Mouse (Mus musculus) MEL (cell line): ENCODE data around the gene Egfem1. TPM values are rescaled to one million over a fixed set of nuclear protein-coding genes. Genes with fewer than 3 reads are reported as not detected.

Experiments
- DNase-seq: peaks from one replicate; pipeline ENCODE4 v3.0.0; 2011; ENCODE audit warnings: low read depth, low spot score
- H3K27ac ChIP-seq: 2 replicates; pipeline ENCODE4 v1.5.1; 2012; ENCODE audit warnings: low read depth, mild to moderate bottlenecking, control low read depth, low read length, moderate library complexity; ENCODE audit not compliant: control insufficient read depth
- H3K27me3 ChIP-seq, 2 experiments: fragments of 150-350 bp in 1 of 2; sonication (generic) in 1 of 2; 2 replicates each; pipeline ENCODE4 v1.6.1; 2012; ENCODE audit warnings: low read length in 2 of 2, mild to moderate bottlenecking in 2 of 2, improper control_type of control experiment in 1 of 2, moderate library complexity in 1 of 2; ENCODE audit not compliant: insufficient read depth in 2 of 2, control insufficient read depth in 1 of 2
- H3K36me3 ChIP-seq, 2 experiments: 2 replicates each; pipeline ENCODE4 v1.6.1; 2012 to 2014; ENCODE audit warnings: low read length in 2 of 2, improper control_type of control experiment in 1 of 2, inconsistent platforms in 1 of 2, mild to moderate bottlenecking in 1 of 2; ENCODE audit not compliant: insufficient read depth in 2 of 2, control insufficient read depth in 1 of 2
- H3K4me1 ChIP-seq, 2 experiments: fragments of 150-350 bp in 1 of 2; sonication (generic) in 1 of 2; 2 replicates each; pipeline ENCODE4 v1.6.1; 2012; ENCODE audit warnings: low read length in 2 of 2, improper control_type of control experiment in 1 of 2, mild to moderate bottlenecking in 1 of 2; ENCODE audit not compliant: insufficient read depth in 2 of 2, control insufficient read depth in 1 of 2
- H3K4me3 ChIP-seq, 2 experiments: fragments of 150-350 bp in 1 of 2; sonication (generic) in 1 of 2; 2 replicates each; pipeline ENCODE4 v1.5.1; 2012; ENCODE audit warnings: low read depth in 2 of 2, low read length in 2 of 2, mild to moderate bottlenecking in 2 of 2, moderate library complexity in 2 of 2, control low read depth in 1 of 2, improper control_type of control experiment in 1 of 2; ENCODE audit not compliant: control insufficient read depth in 1 of 2, insufficient read depth in 1 of 2
- H3K79me2 ChIP-seq: 2 replicates; pipeline ENCODE4 v1.6.1; 2012; ENCODE audit warnings: mild to moderate bottlenecking, low read length, moderate library complexity; ENCODE audit not compliant: control insufficient read depth, poor library complexity, insufficient read depth
- H3K9ac ChIP-seq: 2 replicates; pipeline ENCODE4 v1.6.1; 2012; ENCODE audit warnings: low read depth, mild to moderate bottlenecking, control low read depth, low read length, moderate library complexity; ENCODE audit not compliant: control insufficient read depth, poor library complexity, severe bottlenecking
- H3K9me3 ChIP-seq: fragments of 150-350 bp; sonication (generic); replicated peaks from 2 replicates; pipeline ENCODE4 v1.6.1; 2012; ENCODE audit warnings: mild to moderate bottlenecking, low read length, improper control_type of control experiment, moderate library complexity; ENCODE audit not compliant: insufficient read depth
- BHLHE40 ChIP-seq: IDR thresholded peaks from 2 replicates; pipeline ENCODE4 v1.6.1; 2012; ENCODE audit warnings: low read depth, mild to moderate bottlenecking, inconsistent platforms, low read length, improper control_type of control experiment, borderline replicate concordance
- ETS1 ChIP-seq: IDR thresholded peaks from 2 replicates; pipeline ENCODE4 v1.6.1; 2012; ENCODE audit warnings: low read depth, mild to moderate bottlenecking, inconsistent platforms, low read length, improper control_type of control experiment, moderate library complexity
- GABPA ChIP-seq: IDR thresholded peaks from 2 replicates; pipeline ENCODE4 v1.6.1; 2012; ENCODE audit warnings: low read depth, mild to moderate bottlenecking, inconsistent platforms, low read length, improper control_type of control experiment, moderate library complexity
- HCFC1 ChIP-seq: IDR thresholded peaks from 2 replicates; pipeline ENCODE4 v1.6.1; 2012; ENCODE audit warnings: low read depth, mild to moderate bottlenecking, inconsistent platforms, low read length, improper control_type of control experiment, moderate library complexity
- JUND ChIP-seq: IDR thresholded peaks from 2 replicates; pipeline ENCODE4 v1.6.1; 2011; ENCODE audit warnings: low read depth, mild to moderate bottlenecking, improper control_type of control experiment, low read length
- KAT2A ChIP-seq: conservative IDR thresholded peaks from 2 replicates; pipeline ENCODE4 v1.6.1; 2012; ENCODE audit warnings: low read depth, low read length, improper control_type of control experiment, inconsistent platforms
- MAZ ChIP-seq: IDR thresholded peaks from 2 replicates; pipeline ENCODE4 v1.6.1; 2012; ENCODE audit warnings: low read depth, mild to moderate bottlenecking, inconsistent platforms, low read length, improper control_type of control experiment
- MXI1 ChIP-seq: IDR thresholded peaks from 2 replicates; pipeline ENCODE4 v1.6.1; 2011; ENCODE audit warnings: mild to moderate bottlenecking, low read depth, low read length, improper control_type of control experiment
- MYB ChIP-seq: IDR thresholded peaks from 2 replicates; pipeline ENCODE4 v1.6.1; 2011; ENCODE audit warnings: mild to moderate bottlenecking, low read depth, low read length, improper control_type of control experiment
- MYC ChIP-seq: IDR thresholded peaks from 2 replicates; pipeline ENCODE4 v1.6.1; 2011; ENCODE audit warnings: low read depth, mild to moderate bottlenecking, low read length, improper control_type of control experiment, moderate library complexity
- NRF1 ChIP-seq: IDR thresholded peaks from 2 replicates; pipeline ENCODE4 v1.6.1; 2014; ENCODE audit warnings: low read depth, mild to moderate bottlenecking, inconsistent platforms, low read length, improper control_type of control experiment, moderate library complexity; ENCODE audit not compliant: poor library complexity, insufficient read depth, severe bottlenecking
- RCOR1 ChIP-seq: IDR thresholded peaks from 2 replicates; pipeline ENCODE4 v1.6.1; 2012; ENCODE audit warnings: low read depth, mild to moderate bottlenecking, inconsistent platforms, low read length, improper control_type of control experiment
- SIN3A ChIP-seq: IDR thresholded peaks from 2 replicates; pipeline ENCODE4 v1.6.1; 2012; ENCODE audit warnings: low read length, improper control_type of control experiment, inconsistent platforms
- SMC3 ChIP-seq: IDR thresholded peaks from 2 replicates; pipeline ENCODE4 v1.6.1; 2011; ENCODE audit warnings: low read depth, low read length, improper control_type of control experiment
- USF2 ChIP-seq, 2 experiments: IDR thresholded peaks; 2 replicates each; pipeline ENCODE4 v1.6.1; 2011 to 2012; ENCODE audit warnings: improper control_type of control experiment in 2 of 2, low read length in 2 of 2, borderline replicate concordance in 1 of 2, inconsistent platforms in 1 of 2, low read depth in 1 of 2, mild to moderate bottlenecking in 1 of 2; ENCODE audit not compliant: insufficient read depth in 1 of 2
- ZC3H11A ChIP-seq: IDR thresholded peaks from 2 replicates; pipeline ENCODE4 v1.6.1; 2012; ENCODE audit warnings: low read depth, mild to moderate bottlenecking, inconsistent platforms, low read length, improper control_type of control experiment
- ZKSCAN1 ChIP-seq: IDR thresholded peaks from 2 replicates; pipeline ENCODE4 v1.6.1; 2012; ENCODE audit warnings: low read depth, mild to moderate bottlenecking, inconsistent platforms, low read length, improper control_type of control experiment, moderate library complexity
- polyA plus RNA-seq, 2 experiments: library from polyadenylated mRNA; stranded (reverse) in 1 of 2; unstranded in 1 of 2; fragments of >175 nt in 1 of 2; fragments of >200 nt in 1 of 2; gene quantifications; 2 replicates each; pipeline versions ENCODE4 v1.2.1 to v1.2.4; 2012; ENCODE audit warnings: low replicate concordance in 2 of 2, low read depth in 1 of 2; ENCODE audit not compliant: insufficient read length in 2 of 2, insufficient read depth in 1 of 2, missing spikeins in 1 of 2
- total RNA-seq: library from RNA; depleted of rRNA; stranded (reverse); fragments of 300-350 nt; gene quantifications from 2 replicates; pipeline ENCODE4 v1.2.3, GENCODE M21; 2012

The Egfem1 gene
- total and polyA plus RNA-seq, 3 experiments: not detected

- TF ChIP-seq RCOR1: no peak
- TF ChIP-seq USF2 (IDR thresholded peaks at IDR 0.05; ENCODE audit: borderline replicate concordance in 1 of 2, insufficient read depth in 1 of 2, low read depth in 1 of 2, low read length in 2 of 2): no peak
- TF ChIP-seq MYB: no peak
Measured at GRCm38 (mm10) chr3:29200601-29201000, 118.8 kb downstream of the Egfem1 start (continued).

DNA sequence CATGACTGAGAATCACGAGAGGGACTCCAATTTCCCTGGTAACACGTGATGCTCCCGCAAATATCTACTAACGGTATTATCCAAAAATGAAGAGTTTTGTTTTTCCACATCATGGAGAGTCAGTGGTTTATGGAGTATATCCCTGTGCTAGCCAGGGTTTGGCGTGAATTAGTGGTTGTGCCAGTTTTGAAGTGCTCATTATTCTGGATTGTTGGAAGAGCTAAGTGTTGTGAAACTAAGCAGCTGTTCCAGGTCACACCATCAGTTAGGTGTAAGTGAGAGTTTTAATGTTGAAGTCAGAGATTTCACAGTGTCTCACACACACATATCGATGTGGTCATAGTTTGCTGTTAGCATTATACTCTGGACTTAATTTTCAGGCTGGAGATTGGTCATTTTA lies 120.7 kb downstream of the Egfem1 start:
- Histone ChIP-seq H3K9me3 (no peaks in the 10 kb centered on the region), H3K4me3 (no peak overlapping the region), H3K4me1 (no peaks in the 10 kb centered on the region), H3K79me2 (no peaks in the 10 kb centered on the region), H3K27ac (no peak overlapping the region), H3K27me3 (no peaks in the 10 kb centered on the region), H3K36me3 (no peaks in the 10 kb centered on the region), H3K9ac (no peak overlapping the region)
- no peak for DNase-seq
- no peak for TF ChIP-seq MYC
- no peak for TF ChIP-seq MAZ
- TF ChIP-seq BHLHE40: no peak
- no peak for TF ChIP-seq ZKSCAN1
- TF ChIP-seq SMC3: no peak

DNA sequence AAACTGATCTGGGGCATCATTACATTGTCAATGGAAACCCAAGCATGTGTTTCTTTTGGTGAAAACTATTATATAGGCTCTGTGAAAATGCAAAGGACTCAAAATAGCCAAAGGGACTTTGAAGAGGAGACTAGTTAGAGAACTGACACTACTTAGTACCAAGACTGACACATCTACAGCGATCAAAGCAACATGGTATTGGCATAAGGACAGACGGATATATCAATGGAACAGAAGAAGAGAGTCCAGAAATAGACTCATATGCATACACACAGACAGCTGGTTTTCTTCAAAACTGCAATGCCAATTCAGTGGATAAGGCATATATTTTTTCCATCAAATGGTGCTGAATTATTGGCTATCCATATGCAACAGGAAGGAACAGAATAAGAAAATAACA lies 140.6 kb downstream of the Egfem1 start:
- H3K27ac ChIP-seq: no peak overlapping the region
- no peaks in the 10 kb centered on the region for H3K9me3 ChIP-seq
- no peaks in the 10 kb centered on the region for H3K79me2 ChIP-seq
- H3K9ac ChIP-seq: no peak overlapping the region
- TF ChIP-seq KAT2A (no peak), JUND (no peak), GABPA (no peak), MYC (no peak), NRF1 (no peak), ZC3H11A (no peak), HCFC1 (no peak), SMC3 (no peak), ETS1 (no peak), MXI1 (no peak), ZKSCAN1 (no peak), MAZ (no peak), BHLHE40 (no peak), SIN3A (no peak)
- no peaks in the 10 kb centered on the region for H3K4me1 ChIP-seq
- H3K36me3 ChIP-seq: no peaks in the 10 kb centered on the region
- no peak for DNase-seq
- no peaks in the 10 kb centered on the region for H3K27me3 ChIP-seq
- no peak overlapping the region for H3K4me3 ChIP-seq
